Mouse (Mus musculus): ENCODE results near the gene Klk15. TPM values are rescaled to one million over a fixed set of nuclear protein-coding genes. Genes with fewer than 3 reads are reported as not detected.

The Klk15 gene
- total and polyA plus RNA-seq, 3 experiments = not detected

DNA sequence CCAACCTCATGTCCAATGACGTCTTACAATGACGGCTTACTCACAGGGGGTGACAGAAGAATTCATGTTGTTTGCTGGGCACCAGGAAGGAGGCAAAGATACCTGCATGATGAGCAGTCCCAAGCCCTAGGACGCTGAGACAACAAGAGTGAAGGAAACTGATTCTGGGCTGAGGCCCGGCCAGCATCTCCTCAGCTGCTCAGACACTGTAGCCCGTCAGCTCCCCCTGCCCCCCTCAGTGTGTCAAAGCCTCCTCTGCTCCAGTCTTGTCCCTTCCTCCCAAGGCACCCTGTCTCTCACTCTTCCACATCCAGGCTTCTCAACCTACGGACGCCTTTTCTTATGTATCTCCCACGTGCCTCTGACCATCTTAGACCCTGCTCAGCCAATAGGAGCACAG is 14.7 kb upstream of the Klk15 start:
- no peak for DNase-seq
- no peak for TF ChIP-seq CTCF (IDR thresholded peaks at IDR 0.05)
- no peak for TF ChIP-seq POLR2A (IDR thresholded peaks at IDR 0.05; ENCODE audit: insufficient read depth, low read depth, low read length)
- TF ChIP-seq EP300 (IDR thresholded peaks at IDR 0.05; ENCODE audit: insufficient read depth, low read depth, low read length) = no peak
- Histone ChIP-seq H3K27me3 (ENCODE audit: control insufficient read depth, insufficient read depth, low read length) (no peaks in the 10 kb centered on the region), H3K27ac (no peak overlapping the region), H3K36me3 (ENCODE audit: control insufficient read depth, insufficient read depth, low read length) (no peaks in the 10 kb centered on the region), H3K9ac (ENCODE audit: low read depth, low read length) (no peak overlapping the region), H3K4me1 (ENCODE audit: control insufficient read depth, insufficient read depth, low read length) (no peaks in the 10 kb centered on the region), H3K79me2 (replicated peaks; ENCODE audit: control insufficient read depth, insufficient read depth, low read length) (no peaks in the 10 kb centered on the region), H3K4me3 (no peak overlapping the region)
- 65% methylated on average over 8 of the region's 8 CpGs for WGBS
- intact Hi-C loops (cut with DNase I) = no loop called here

- H3K27me3 ChIP-seq (ENCODE audit: control insufficient read depth, insufficient read depth, low read length) = no peaks in the 10 kb centered on the region
- H3K27ac ChIP-seq = no peak overlapping the region
- no peaks in the 10 kb centered on the region for H3K36me3 ChIP-seq (ENCODE audit: control insufficient read depth, insufficient read depth, low read length)
- TF ChIP-seq POLR2A (IDR thresholded peaks at IDR 0.05; ENCODE audit: insufficient read depth, low read depth, low read length) (no peak), CTCF (IDR thresholded peaks at IDR 0.05) (peak; percentile 87)
- no peaks in the 10 kb centered on the region for H3K79me2 ChIP-seq (replicated peaks; ENCODE audit: control insufficient read depth, insufficient read depth, low read length)
- H3K9ac ChIP-seq (ENCODE audit: low read depth, low read length) = no peak overlapping the region
- intact Hi-C loops (cut with DNase I) = loop anchor here (2.0 kb wide), 1 partner anchor 47 kb away; no protein-coding TSS in a partner anchor
- no peaks in the 10 kb centered on the region for H3K4me1 ChIP-seq (ENCODE audit: control insufficient read depth, insufficient read depth, low read length)
- no peak overlapping the region for H3K4me3 ChIP-seq
- DNase-seq = peak; percentile 51 to 62
- WGBS = 21% methylated on average over 14 of the region's 14 CpGs
Observed at GRCm38 (mm10) chr7:43919559-43920451, 13.7 kb upstream of the Klk15 start.

DNA sequence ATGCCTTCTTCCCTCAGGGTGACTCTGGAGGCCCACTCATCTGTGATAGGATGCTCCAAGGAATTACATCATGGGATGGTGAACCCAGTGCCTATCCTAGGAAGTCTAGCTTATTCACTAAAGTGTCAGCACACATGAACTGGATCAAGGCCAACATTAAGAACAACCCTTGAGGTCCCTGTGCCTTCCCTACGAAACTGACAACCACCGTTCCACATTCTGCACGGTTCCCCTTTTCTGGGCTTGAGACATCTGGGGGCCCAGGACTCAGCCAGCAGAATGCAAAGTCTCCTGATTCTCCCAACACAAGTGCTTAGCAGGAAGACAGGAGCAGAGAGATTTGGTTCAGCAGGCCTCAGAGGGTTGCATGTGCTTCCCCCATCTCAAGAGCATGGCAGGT is 13.0 kb upstream of the Klk15 start:
- Histone ChIP-seq H3K27ac (no peak overlapping the region), H3K79me2 (replicated peaks; ENCODE audit: control insufficient read depth, insufficient read depth, low read length) (no peaks in the 10 kb centered on the region), H3K27me3 (ENCODE audit: control insufficient read depth, insufficient read depth, low read length) (no peaks in the 10 kb centered on the region), H3K9ac (ENCODE audit: low read depth, low read length) (no peak overlapping the region), H3K4me3 (no peak overlapping the region), H3K4me1 (ENCODE audit: control insufficient read depth, insufficient read depth, low read length) (no peaks in the 10 kb centered on the region), H3K36me3 (ENCODE audit: control insufficient read depth, insufficient read depth, low read length) (no peaks in the 10 kb centered on the region)
- WGBS = 84% methylated on average over 3 of the region's 3 CpGs
- no peak for TF ChIP-seq POLR2A (IDR thresholded peaks at IDR 0.05; ENCODE audit: insufficient read depth, low read depth, low read length)
- TF ChIP-seq CTCF (IDR thresholded peaks at IDR 0.05) = no peak
- no peak for TF ChIP-seq EP300 (IDR thresholded peaks at IDR 0.05; ENCODE audit: insufficient read depth, low read depth, low read length)
- intact Hi-C loops (cut with DNase I) = loop anchor here (2.0 kb wide), 1 partner anchor 48 kb away; no protein-coding TSS in a partner anchor
- no peak for DNase-seq

DNA sequence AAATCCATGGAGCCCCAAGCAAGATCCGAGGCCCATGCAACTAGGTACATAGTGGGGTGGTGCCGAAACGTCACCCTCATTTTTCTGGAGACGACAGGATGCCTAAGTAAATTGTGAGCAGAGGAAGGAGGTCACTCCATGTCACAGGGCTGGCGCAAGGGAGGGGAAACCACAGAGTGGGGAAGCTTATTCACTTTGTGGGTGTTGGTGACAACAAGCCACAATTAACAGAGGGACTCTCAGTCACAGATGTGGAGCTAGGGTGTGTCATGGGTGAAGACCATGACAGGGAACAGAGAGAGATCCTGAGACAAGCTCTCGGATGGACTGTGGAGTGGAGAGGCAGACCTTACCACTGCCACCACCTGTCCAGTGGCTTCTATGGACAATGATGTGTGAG is 12.5 kb upstream of the Klk15 start:
- Histone ChIP-seq H3K4me1 (ENCODE audit: control insufficient read depth, insufficient read depth, low read length) (no peaks in the 10 kb centered on the region), H3K79me2 (replicated peaks; ENCODE audit: control insufficient read depth, insufficient read depth, low read length) (no peaks in the 10 kb centered on the region), H3K27me3 (ENCODE audit: control insufficient read depth, insufficient read depth, low read length) (no peaks in the 10 kb centered on the region), H3K4me3 (no peak overlapping the region), H3K36me3 (ENCODE audit: control insufficient read depth, insufficient read depth, low read length) (no peaks in the 10 kb centered on the region), H3K27ac (no peak overlapping the region), H3K9ac (ENCODE audit: low read depth, low read length) (no peak overlapping the region)
- WGBS = 74% methylated on average over 6 of the region's 6 CpGs
- no peak for DNase-seq
- intact Hi-C loops (cut with DNase I) = loop anchor here (2.0 kb wide), 1 partner anchor 48 kb away; no protein-coding TSS in a partner anchor
- no peak for TF ChIP-seq POLR2A (IDR thresholded peaks at IDR 0.05; ENCODE audit: insufficient read depth, low read depth, low read length)
- no peak for TF ChIP-seq EP300 (IDR thresholded peaks at IDR 0.05; ENCODE audit: insufficient read depth, low read depth, low read length)
- no peak for TF ChIP-seq CTCF (IDR thresholded peaks at IDR 0.05)

DNA sequence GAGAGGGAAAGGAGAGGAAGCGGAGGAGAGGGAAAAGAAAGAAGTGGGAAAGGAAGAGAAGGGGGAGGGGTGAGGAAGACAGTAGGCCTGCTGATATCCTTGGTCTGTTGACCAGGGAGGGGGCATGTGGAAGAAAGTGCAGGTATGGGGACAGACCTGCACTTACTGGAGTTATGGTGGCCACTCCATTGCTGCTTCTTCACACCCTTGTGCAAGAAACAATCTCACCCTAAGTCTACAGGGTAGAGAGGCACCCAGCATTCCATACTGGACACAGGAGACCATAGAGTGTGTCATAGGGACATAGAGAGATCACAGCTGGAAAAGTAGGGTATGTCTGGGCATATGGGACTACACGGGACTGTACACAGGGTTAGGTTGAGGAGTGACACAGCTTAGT is 11.6 kb upstream of the Klk15 start:
- 64% methylated on average over 2 of the region's 2 CpGs for WGBS
- no peaks in the 10 kb centered on the region for H3K36me3 ChIP-seq (ENCODE audit: control insufficient read depth, insufficient read depth, low read length)
- H3K79me2 ChIP-seq (replicated peaks; ENCODE audit: control insufficient read depth, insufficient read depth, low read length) = no peaks in the 10 kb centered on the region
- no peak overlapping the region for H3K27ac ChIP-seq
- no peaks in the 10 kb centered on the region for H3K27me3 ChIP-seq (ENCODE audit: control insufficient read depth, insufficient read depth, low read length)
- TF ChIP-seq EP300 (IDR thresholded peaks at IDR 0.05; ENCODE audit: insufficient read depth, low read depth, low read length) (no peak), POLR2A (IDR thresholded peaks at IDR 0.05; ENCODE audit: insufficient read depth, low read depth, low read length) (no peak), CTCF (IDR thresholded peaks at IDR 0.05) (no peak)
- intact Hi-C loops (cut with DNase I) = loop anchor here (2.0 kb wide), 1 partner anchor 49 kb away; no protein-coding TSS in a partner anchor
- no peak for DNase-seq
- no peak overlapping the region for H3K4me3 ChIP-seq
- H3K4me1 ChIP-seq (ENCODE audit: control insufficient read depth, insufficient read depth, low read length) = no peaks in the 10 kb centered on the region
- H3K9ac ChIP-seq (ENCODE audit: low read depth, low read length) = no peak overlapping the region

DNA sequence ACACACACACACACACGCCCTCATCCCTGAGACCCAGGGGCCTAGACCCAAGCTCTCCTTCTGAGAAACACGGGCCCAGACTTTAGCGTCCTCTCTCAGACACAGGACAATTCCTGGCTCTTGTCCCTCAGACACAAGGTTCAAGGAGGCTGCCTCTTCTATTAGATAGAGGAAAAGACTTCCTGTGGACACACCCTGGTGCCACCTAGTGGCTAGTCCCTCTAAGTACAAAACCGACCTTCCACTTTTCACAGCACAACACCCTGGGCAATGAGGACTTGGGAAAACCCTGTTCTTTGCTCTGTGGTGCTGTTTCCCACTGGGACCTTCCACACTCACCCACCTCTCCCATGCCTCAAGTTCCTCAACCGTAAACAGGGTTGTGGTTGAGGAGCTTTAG is 7.6 kb upstream of the Klk15 start:
- intact Hi-C loops (cut with DNase I) = no loop called here
- H3K36me3 ChIP-seq (ENCODE audit: control insufficient read depth, insufficient read depth, low read length) = no peaks in the 10 kb centered on the region
- no peaks in the 10 kb centered on the region for H3K4me1 ChIP-seq (ENCODE audit: control insufficient read depth, insufficient read depth, low read length)
- TF ChIP-seq EP300 (IDR thresholded peaks at IDR 0.05; ENCODE audit: insufficient read depth, low read depth, low read length) = no peak
- no peak for TF ChIP-seq POLR2A (IDR thresholded peaks at IDR 0.05; ENCODE audit: insufficient read depth, low read depth, low read length)
- peak; percentile 46 for TF ChIP-seq CTCF (IDR thresholded peaks at IDR 0.05)
- no peak overlapping the region for H3K27ac ChIP-seq
- H3K79me2 ChIP-seq (replicated peaks; ENCODE audit: control insufficient read depth, insufficient read depth, low read length) = no peaks in the 10 kb centered on the region
- no peak overlapping the region for H3K9ac ChIP-seq (ENCODE audit: low read depth, low read length)
- DNase-seq = no peak
- WGBS = 56% methylated on average over 5 of the region's 5 CpGs
- no peak overlapping the region for H3K4me3 ChIP-seq
- no peaks in the 10 kb centered on the region for H3K27me3 ChIP-seq (ENCODE audit: control insufficient read depth, insufficient read depth, low read length)

Data from heart, adult 2 months (tissue).